Mouse (Mus musculus) stomach, embryonic 15.5 days (tissue): Measurements from ENCODE around the gene Mctp1. TPM values are rescaled to one million over a fixed set of nuclear protein-coding genes. Genes with fewer than 3 reads are reported as not detected.

Source experiments
- ATAC-seq: fragments of 200-750 bp; cut with Nextera tagmentation; 2 replicates; pipeline ENCODE4 v1.8.0; 2017; ENCODE audit warnings: low read depth, moderate number of reproducible peaks, moderate TSS enrichment; ENCODE audit not compliant: insufficient read depth, low FRiP score
- H3K27ac ChIP-seq: fragments of 300-500 bp; sonication (generic); 2 replicates; pipeline ENCODE4 v1.5.1; 2015; ENCODE audit warnings: mild to moderate bottlenecking, inconsistent platforms
- H3K27me3 ChIP-seq: fragments of 300-500 bp; sonication (generic); replicated peaks from 2 replicates; pipeline ENCODE4 v1.6.1; 2015; ENCODE audit warnings: inconsistent platforms
- H3K36me3 ChIP-seq: fragments of 300-500 bp; sonication (generic); 2 replicates; pipeline ENCODE4 v1.6.1; 2015; ENCODE audit warnings: inconsistent platforms
- H3K4me1 ChIP-seq: fragments of 300-500 bp; sonication (generic); 2 replicates; pipeline ENCODE4 v1.6.1; 2015; ENCODE audit warnings: inconsistent platforms
- H3K4me2 ChIP-seq: fragments of 300-500 bp; sonication (generic); 2 replicates; pipeline ENCODE4 v1.6.1; 2015; ENCODE audit warnings: mild to moderate bottlenecking, inconsistent platforms
- H3K4me3 ChIP-seq: fragments of 300-500 bp; sonication (generic); replicated peaks from 2 replicates; pipeline ENCODE4 v1.5.1; 2015; ENCODE audit warnings: inconsistent platforms
- H3K9ac ChIP-seq: fragments of 300-500 bp; sonication (generic); 2 replicates; pipeline ENCODE4 v1.6.1; 2015; ENCODE audit warnings: inconsistent platforms
- H3K9me3 ChIP-seq: fragments of 300-500 bp; sonication (generic); 2 replicates; pipeline ENCODE4 v1.6.1; 2016; ENCODE audit warnings: inconsistent platforms
- WGBS: fragments of 180-500 bp; shearing (Covaris S2); methylation state at CpG from one replicate; pipeline ENCODE4 v1.1.7; 2015; 5-methylcytosine and 5-hydroxymethylcytosine counted together
- polyA plus RNA-seq: library from polyadenylated mRNA; unstranded; fragments of >200 nt; fragmentation: Nextera tagmentation; extraction: Ambion mirVana; gene quantifications from 2 replicates; pipeline ENCODE4 v1.2.1, GENCODE M21; 2015

The Mctp1 gene
- polyA plus RNA-seq, 1 experiment from 2014 or later: 1.6 TPM

DNA sequence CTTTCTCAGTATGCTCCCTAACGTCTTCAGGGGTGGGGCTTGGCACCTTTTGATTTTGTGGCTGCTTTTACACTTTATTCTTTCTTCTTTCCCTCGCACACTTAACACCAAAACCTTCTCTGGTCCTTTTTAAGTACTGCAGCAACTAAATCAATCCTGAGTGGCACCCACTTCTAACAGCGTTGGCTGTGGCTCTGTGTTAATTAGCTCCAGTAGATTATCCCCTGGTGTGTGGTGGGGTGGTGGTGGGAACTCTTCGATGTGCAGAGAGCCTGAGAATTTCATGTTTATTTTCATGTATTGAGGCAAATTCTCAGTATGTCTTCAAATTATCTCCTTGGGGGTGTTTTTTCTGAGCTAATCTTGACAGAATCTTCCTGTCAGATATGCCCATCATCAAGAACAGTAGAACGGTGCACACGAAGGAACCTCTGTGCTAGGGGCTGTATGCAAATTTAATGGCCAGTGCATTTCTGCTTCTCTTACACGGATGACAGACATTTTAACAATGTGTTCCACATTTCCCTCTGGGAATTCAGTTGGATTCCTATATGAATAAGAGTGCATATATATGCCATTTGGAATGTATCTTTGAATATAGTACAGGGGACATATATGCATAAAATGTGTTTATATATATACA, 466.2 kb downstream of the Mctp1 start:
- H3K36me3 ChIP-seq: no peaks in the 10 kb centered on the region
- WGBS: 50% methylated on average over 7 of the region's 7 CpGs

DNA sequence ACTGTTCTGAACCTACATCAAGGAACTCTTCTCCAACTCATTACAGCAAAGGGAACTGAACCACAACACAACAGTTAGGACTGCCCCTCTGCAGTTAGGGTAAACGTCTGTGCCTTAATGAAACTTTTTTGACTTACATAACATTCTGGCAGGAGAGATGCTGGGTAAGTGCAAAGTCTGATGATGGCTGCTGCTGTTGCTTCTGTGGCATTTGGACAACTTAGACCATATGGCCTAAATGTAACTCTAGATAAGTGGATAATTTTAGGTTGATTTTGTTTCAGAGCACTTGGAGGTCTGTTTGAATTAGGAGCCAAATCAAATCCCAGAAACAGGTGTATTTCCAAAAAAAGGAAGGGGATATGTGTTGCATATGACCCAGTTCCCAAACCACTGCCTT, 470.0 kb downstream of the Mctp1 start:
- Histone ChIP-seq H3K27me3 (no peaks in the 10 kb centered on the region), H3K4me1 (no peaks in the 10 kb centered on the region), H3K4me3 (no peak overlapping the region), H3K36me3 (no peaks in the 10 kb centered on the region), H3K9me3 (no peaks in the 10 kb centered on the region), H3K27ac (no peak overlapping the region), H3K9ac (no peak overlapping the region), H3K4me2 (no peak overlapping the region)
- ATAC-seq: no peak
- 49% methylated on average over 1 of the region's 1 CpGs for WGBS

More for the DNA sequence above, 466.2 kb downstream of the Mctp1 start:
- no peak for ATAC-seq
- Histone ChIP-seq H3K9ac (no peak overlapping the region), H3K9me3 (no peaks in the 10 kb centered on the region), H3K27ac (no peak overlapping the region), H3K4me2 (no peak overlapping the region), H3K4me3 (no peak overlapping the region), H3K4me1 (no peaks in the 10 kb centered on the region), H3K27me3 (no peaks in the 10 kb centered on the region)

DNA sequence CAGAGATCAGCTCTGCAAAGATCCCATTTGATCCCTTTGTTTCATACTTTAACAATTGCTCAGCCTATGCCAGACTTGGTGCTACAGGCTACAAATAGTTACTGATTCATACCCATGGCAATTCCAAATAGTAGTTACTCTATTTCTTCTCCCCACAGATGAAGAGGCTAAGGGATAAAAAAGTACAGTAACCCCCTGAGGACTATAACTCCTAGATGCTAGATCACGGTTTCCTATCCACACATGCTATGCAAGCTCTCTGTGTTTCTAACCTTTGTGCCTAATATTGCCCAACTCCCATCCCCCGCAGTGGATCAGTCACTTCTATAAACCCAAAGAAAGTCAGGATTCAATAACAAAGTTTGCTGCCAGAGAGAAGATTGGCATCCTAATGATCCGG, 470.7 kb downstream of the Mctp1 start:
- H3K9me3 ChIP-seq: no peaks in the 10 kb centered on the region
- ATAC-seq: no peak
- no peak overlapping the region for H3K9ac ChIP-seq
- no peak overlapping the region for H3K27ac ChIP-seq
- H3K4me3 ChIP-seq: no peak overlapping the region
- H3K4me2 ChIP-seq: no peak overlapping the region
- H3K4me1 ChIP-seq: no peaks in the 10 kb centered on the region
- H3K36me3 ChIP-seq: no peaks in the 10 kb centered on the region
- no peaks in the 10 kb centered on the region for H3K27me3 ChIP-seq
- WGBS: 89% methylated on average over 3 of the region's 3 CpGs

DNA sequence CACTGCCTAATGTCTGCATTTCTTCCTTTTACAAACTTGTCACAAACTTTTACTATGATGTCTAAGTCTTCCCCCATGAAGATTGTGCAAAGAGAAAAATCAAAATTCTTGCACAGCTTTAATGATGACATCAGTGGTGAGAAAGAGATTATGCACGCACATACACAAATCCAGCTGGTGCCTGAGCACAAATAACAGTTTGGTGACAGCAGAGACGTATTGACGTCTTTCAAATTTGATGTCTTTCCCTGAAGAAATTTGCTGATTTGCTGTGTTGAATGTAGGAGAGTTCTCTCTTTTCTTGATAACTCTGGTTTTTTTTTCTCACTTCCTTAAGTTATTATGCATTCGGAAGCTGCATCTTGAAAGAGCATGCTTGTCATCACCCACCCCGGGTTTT, 472.7 kb downstream of the Mctp1 start:
- WGBS: 61% methylated on average over 5 of the region's 5 CpGs
- ATAC-seq: no peak
- Histone ChIP-seq H3K4me2 (no peak overlapping the region), H3K36me3 (no peaks in the 10 kb centered on the region), H3K9ac (no peak overlapping the region), H3K9me3 (no peaks in the 10 kb centered on the region), H3K4me1 (no peaks in the 10 kb centered on the region), H3K27ac (no peak overlapping the region), H3K4me3 (no peak overlapping the region), H3K27me3 (no peaks in the 10 kb centered on the region)

DNA sequence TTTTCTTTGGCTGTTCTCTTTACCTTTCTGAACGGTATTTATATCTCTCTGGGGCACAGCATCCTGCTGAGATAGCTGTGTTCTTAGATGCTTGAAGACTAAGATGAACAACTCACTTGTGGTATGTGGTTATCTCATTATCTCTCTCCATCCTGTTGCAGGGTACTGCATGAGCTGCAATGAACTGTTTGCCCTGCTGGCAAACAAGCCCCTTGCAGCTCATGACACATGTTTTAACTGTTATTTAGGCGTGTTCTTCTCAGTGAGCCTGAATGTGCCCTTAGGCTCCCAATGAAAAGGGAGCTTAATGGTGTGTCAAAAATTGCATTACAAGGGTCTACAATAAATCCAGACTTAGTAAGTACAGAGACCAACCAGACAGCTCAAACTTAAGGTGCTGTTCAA, 473.7 kb downstream of the Mctp1 start:
- Histone ChIP-seq H3K36me3 (no peaks in the 10 kb centered on the region), H3K27ac (no peak overlapping the region), H3K9ac (no peak overlapping the region), H3K4me2 (no peak overlapping the region), H3K4me3 (no peak overlapping the region), H3K27me3 (no peaks in the 10 kb centered on the region), H3K4me1 (no peaks in the 10 kb centered on the region), H3K9me3 (no peaks in the 10 kb centered on the region)
- 51% methylated on average over 2 of the region's 2 CpGs for WGBS
- ATAC-seq: no peak

DNA sequence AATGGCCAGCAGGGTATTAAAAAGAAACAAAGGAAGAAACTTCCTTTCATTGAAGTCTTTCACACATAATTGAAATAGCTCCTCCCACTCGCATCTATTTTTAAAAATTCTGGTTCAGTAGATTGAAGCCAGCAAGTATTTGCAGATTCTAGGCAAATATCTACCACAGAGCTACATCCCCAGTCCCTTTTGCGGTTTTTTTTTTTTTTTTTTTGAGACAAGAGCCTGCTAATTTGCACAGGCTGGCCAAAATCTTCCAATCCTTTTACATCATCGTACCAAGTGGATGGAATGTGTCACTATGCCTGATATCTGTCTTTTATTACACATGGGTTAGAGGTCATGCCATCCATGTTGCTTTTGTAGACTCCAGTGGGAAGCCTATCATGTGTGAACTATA, 486.0 kb downstream of the Mctp1 start:
- Histone ChIP-seq H3K4me2 (no peak overlapping the region), H3K4me1 (no peaks in the 10 kb centered on the region), H3K9me3 (no peaks in the 10 kb centered on the region), H3K27ac (no peak overlapping the region), H3K27me3 (no peaks in the 10 kb centered on the region), H3K4me3 (no peak overlapping the region), H3K9ac (no peak overlapping the region), H3K36me3 (no peaks in the 10 kb centered on the region)
- no peak for ATAC-seq
- WGBS: 81% methylated on average over 3 of the region's 3 CpGs

DNA sequence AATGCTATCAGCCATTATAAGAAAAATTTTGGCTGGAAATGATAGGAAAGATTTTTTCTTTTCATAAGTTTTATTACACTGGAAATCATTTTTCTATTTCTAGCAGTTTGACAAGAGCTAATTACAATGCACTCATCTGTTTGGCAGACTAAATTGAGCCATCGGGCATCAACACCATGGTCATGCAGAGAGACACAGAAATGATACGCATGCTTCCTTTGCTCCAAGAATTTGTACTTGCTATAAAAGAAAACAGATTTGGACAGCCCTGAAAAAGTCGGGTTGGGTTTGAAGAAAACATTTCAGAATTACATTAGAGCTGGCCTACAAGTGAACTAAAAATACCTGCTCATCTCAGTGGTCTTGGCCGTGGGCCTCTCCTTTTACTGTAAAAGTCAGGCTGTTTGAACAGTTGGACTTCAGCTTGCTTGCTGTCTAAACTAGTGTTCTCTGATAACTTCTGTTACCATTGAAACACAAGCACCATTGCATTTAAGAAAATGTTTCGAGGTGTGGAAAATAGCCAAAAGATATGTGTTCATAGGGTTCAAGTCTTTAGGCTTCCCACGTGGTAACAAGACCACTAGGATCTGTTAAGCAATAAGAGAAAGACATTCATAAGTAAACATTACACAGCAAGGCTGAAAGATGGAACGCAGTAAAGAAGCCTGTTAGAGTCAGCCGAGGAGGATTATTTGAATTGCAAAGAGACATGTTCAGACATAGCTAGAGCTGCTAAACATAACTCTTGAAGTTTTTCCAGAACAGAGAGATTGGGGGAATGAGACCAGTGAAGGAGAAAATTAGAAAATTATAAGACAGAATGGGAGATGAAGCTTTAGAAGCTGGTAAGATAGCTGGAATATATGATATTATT, 493.8 kb downstream of the Mctp1 start:
- no peak overlapping the region for H3K4me2 ChIP-seq
- no peak overlapping the region for H3K9ac ChIP-seq
- 63% methylated on average over 8 of the region's 8 CpGs for WGBS
- no peak for ATAC-seq
- no peaks in the 10 kb centered on the region for H3K9me3 ChIP-seq
- H3K4me3 ChIP-seq: no peak overlapping the region
- no peak overlapping the region for H3K27ac ChIP-seq
- H3K4me1 ChIP-seq: no peaks in the 10 kb centered on the region
- no peaks in the 10 kb centered on the region for H3K36me3 ChIP-seq
- no peaks in the 10 kb centered on the region for H3K27me3 ChIP-seq

DNA sequence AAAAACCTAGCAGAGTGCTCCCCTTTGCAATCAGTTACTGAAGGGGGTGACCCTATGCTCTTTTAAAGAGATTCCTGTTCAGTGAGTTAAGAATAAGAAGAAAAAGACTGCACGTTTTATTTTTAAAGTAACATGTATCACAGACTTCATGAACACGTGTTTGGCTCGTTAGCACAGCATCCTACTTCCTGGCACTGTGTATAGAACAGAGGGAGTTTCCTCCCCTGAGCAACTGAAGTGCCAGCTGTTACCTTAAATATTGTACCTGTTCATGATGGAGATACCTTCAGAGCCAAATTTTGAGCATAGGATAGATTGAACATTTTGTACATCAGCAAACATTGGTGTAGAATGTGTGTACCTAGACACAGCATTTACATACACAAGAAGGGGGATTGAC, 494.7 kb downstream of the Mctp1 start:
- ATAC-seq: no peak
- H3K27ac ChIP-seq: no peak overlapping the region
- H3K9me3 ChIP-seq: no peaks in the 10 kb centered on the region
- WGBS: 54% methylated on average over 3 of the region's 3 CpGs
- H3K27me3 ChIP-seq: no peaks in the 10 kb centered on the region
- no peak overlapping the region for H3K4me3 ChIP-seq
- H3K9ac ChIP-seq: no peak overlapping the region
- H3K36me3 ChIP-seq: no peaks in the 10 kb centered on the region
- H3K4me1 ChIP-seq: no peaks in the 10 kb centered on the region
- H3K4me2 ChIP-seq: no peak overlapping the region

DNA sequence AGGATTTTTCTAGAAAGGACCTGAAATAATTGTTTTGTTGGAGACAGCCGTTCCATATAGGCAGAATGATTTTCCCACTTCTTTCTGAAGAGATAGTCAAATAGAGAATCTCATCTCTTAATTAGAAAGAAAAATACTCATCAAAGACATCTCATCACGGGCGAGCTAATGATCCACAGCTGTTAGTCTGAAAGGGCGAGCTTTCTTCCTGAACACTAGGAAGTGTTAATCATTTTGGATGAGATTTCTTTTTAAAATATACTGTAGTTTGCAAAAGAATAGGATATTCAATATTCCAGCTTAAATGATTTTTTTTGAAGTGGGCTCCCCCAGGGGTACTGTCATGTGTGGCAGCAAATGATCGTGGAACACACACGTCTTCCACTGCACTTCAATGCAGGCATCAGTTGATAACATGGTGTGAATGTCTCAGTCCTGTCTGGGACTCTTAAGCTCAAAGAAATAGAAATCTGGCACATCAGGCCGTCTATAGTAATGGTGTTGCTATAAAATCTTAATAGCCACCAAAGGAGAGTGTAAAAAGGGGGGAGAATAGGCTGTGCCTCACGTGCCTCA, 500.3 kb downstream of the Mctp1 start:
- H3K4me2 ChIP-seq: no peak overlapping the region
- H3K36me3 ChIP-seq: no peaks in the 10 kb centered on the region
- no peaks in the 10 kb centered on the region for H3K4me1 ChIP-seq
- H3K27ac ChIP-seq: no peak overlapping the region
- no peak overlapping the region for H3K4me3 ChIP-seq
- WGBS: 78% methylated on average over 8 of the region's 8 CpGs
- ATAC-seq: no peak
- no peaks in the 10 kb centered on the region for H3K9me3 ChIP-seq
- no peaks in the 10 kb centered on the region for H3K27me3 ChIP-seq
- no peak overlapping the region for H3K9ac ChIP-seq

DNA sequence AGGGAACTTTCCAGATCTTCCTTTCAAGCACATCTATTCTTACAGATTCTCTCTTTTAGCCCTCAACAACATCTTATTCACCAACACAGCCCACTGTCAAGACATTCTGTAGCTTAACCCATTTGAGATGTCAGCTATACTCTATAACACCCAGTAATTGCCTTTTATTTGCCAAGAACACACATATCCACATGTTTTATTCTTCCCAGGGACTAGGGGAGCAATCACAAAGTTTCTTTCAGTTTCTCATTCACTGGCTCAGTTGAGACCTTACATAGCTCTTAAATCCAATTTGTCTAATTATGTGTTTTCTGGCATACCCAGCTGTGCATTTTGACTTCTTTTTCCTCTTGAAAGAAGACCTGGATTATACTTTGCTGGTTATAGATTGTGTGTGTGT, 508.7 kb downstream of the Mctp1 start:
- Histone ChIP-seq H3K9ac (no peak overlapping the region), H3K27me3 (no peaks in the 10 kb centered on the region), H3K4me2 (no peak overlapping the region), H3K27ac (no peak overlapping the region), H3K9me3 (no peaks in the 10 kb centered on the region), H3K4me1 (no peaks in the 10 kb centered on the region), H3K4me3 (no peak overlapping the region), H3K36me3 (no peaks in the 10 kb centered on the region)
- no peak for ATAC-seq

DNA sequence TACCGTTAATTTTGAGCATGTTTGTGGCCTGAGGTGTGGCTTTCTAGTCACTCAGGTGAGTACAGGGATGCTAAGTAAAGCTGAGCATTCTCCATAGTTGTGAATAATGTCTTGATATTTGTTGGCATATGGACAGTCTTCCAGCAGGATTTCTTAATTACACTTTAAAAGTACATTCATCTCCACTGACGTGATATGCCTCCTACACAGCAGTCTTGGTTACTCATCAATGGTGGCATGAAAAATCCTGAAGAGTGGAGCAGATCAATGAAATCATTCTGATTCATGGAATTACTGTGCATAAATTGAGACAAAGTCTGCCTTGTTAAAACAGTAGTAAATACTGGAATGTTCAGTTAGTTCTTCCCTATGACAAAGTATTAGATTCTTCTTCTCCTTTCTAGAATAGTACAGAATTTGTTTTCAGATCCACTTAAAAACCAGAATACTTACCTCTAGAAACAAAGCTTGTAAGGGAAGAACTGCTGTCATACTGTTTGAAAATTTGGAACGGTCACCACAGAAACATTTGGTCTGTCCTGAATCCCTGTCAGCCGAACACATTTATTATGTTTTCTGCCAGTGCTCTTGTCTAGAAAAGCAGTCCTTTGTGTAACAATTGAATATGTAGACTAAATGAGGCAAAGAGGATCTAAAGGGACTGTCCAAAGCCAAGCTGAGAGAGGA, 511.6 kb downstream of the Mctp1 start:
- 85% methylated on average over 4 of the region's 4 CpGs for WGBS
- no peak overlapping the region for H3K4me2 ChIP-seq

DNA sequence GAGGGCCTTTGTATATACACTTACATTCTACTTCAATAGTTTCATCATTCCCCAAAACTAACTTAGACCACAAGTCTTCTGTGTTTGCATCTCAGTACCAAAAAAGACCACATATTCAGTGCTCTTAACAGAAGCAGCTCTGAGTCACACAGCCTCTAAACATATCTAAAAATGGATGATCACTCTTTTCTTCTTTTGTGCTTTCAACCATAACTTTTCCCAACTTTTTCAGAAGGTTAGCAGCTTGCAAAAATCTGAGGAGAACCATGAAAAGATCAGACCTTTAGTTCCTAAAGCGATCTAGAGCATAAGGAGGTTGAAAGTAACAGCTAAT, 512.1 kb downstream of the Mctp1 start:
- Histone ChIP-seq H3K36me3 (no peaks in the 10 kb centered on the region), H3K9ac (no peak overlapping the region), H3K27ac (no peak overlapping the region), H3K4me2 (no peak overlapping the region), H3K27me3 (no peaks in the 10 kb centered on the region), H3K9me3 (no peaks in the 10 kb centered on the region), H3K4me3 (no peak overlapping the region), H3K4me1 (no peaks in the 10 kb centered on the region)
- WGBS: 77% methylated on average over 1 of the region's 1 CpGs
- ATAC-seq: no peak

More for the DNA sequence above, 511.6 kb downstream of the Mctp1 start:
- Histone ChIP-seq H3K27me3 (no peaks in the 10 kb centered on the region), H3K9ac (no peak overlapping the region), H3K9me3 (no peaks in the 10 kb centered on the region), H3K27ac (no peak overlapping the region), H3K36me3 (no peaks in the 10 kb centered on the region), H3K4me1 (no peaks in the 10 kb centered on the region), H3K4me3 (no peak overlapping the region)
- no peak for ATAC-seq
